Mouse (Mus musculus) lung, postnatal 0 days (tissue): ENCODE data around the gene 2610528A11Rik. TPM values are rescaled to one million over a fixed set of nuclear protein-coding genes. Genes with fewer than 3 reads are reported as not detected.
A peak's percentile ranks its signal among the peaks of the same experiment; 100 is the strongest.

Experiments used
- ATAC-seq: fragments of 200-750 bp; cut with Nextera tagmentation; 2 replicates; pipeline ENCODE4 v1.8.0; 2017; ENCODE audit warnings: moderate library complexity
- DNase-seq: peaks from one replicate; pipeline ENCODE4 v3.0.0-alpha.2; 2016; ENCODE audit warnings: low spot score
- H3K27ac ChIP-seq: fragments of 300-500 bp; sonication (generic); 2 replicates; pipeline ENCODE4 v1.5.1; 2014; ENCODE audit warnings: antibody characterized with exemption, mild to moderate bottlenecking, low read length, mixed read lengths
- H3K27me3 ChIP-seq: fragments of 300-500 bp; sonication (generic); replicated peaks from 2 replicates; pipeline ENCODE4 v1.6.1; 2014; ENCODE audit warnings: low read length, mixed read lengths; ENCODE audit not compliant: insufficient read depth
- H3K36me3 ChIP-seq: fragments of 300-500 bp; sonication (generic); 2 replicates; pipeline ENCODE4 v1.6.1; 2014; ENCODE audit warnings: low read length, mixed read lengths; ENCODE audit not compliant: insufficient read depth
- H3K4me1 ChIP-seq: fragments of 300-500 bp; sonication (generic); 2 replicates; pipeline ENCODE4 v1.6.1; 2014; ENCODE audit warnings: antibody characterized with exemption, low read depth, low read length, mixed read lengths; ENCODE audit not compliant: insufficient read depth
- H3K4me2 ChIP-seq: fragments of 300-500 bp; sonication (generic); replicated peaks from 2 replicates; pipeline ENCODE4 v1.6.1; 2014; ENCODE audit warnings: low read depth, mild to moderate bottlenecking, low read length, moderate library complexity, mixed read lengths
- H3K4me3 ChIP-seq: fragments of 300-500 bp; sonication (generic); 2 replicates; pipeline ENCODE4 v1.5.1; 2014; ENCODE audit warnings: low read depth, low read length
- H3K9ac ChIP-seq: fragments of 300-500 bp; sonication (generic); replicated peaks from 2 replicates; pipeline ENCODE4 v1.6.1; 2014; ENCODE audit warnings: low read depth, mild to moderate bottlenecking
- H3K9me3 ChIP-seq: fragments of 300-500 bp; sonication (generic); 2 replicates; pipeline ENCODE4 v1.6.1; 2016; ENCODE audit warnings: low read length, mixed read lengths
- CTCF ChIP-seq: IDR thresholded peaks from 2 replicates; pipeline ENCODE4 v1.5.1; 2016; ENCODE audit warnings: antibody characterized with exemption, mild to moderate bottlenecking
- EP300 ChIP-seq: IDR thresholded peaks from 2 replicates; pipeline ENCODE4 v1.6.1; 2016; ENCODE audit warnings: antibody characterized with exemption, mild to moderate bottlenecking, control low read depth
- WGBS: fragments of 180-500 bp; shearing (Covaris S2); extraction: QIAGEN DNeasy Blood & Tissue Kit; methylation state at CpG from one replicate; pipeline ENCODE4 v1.1.7; 2014; 5-methylcytosine and 5-hydroxymethylcytosine counted together
- polyA plus RNA-seq: library from polyadenylated mRNA; unstranded; fragments of >200 nt; fragmentation: Nextera tagmentation; extraction: Ambion mirVana; gene quantifications from 2 replicates; pipeline ENCODE4 v1.2.1, GENCODE M21; 2015

The 2610528A11Rik gene
- polyA plus RNA-seq, 1 experiment from 2014 or later = 0.27 TPM

GRCm38 (mm10) chr14:37068516-37068915, 45.3 kb downstream of the 2610528A11Rik start:
- no peak for ATAC-seq
- Histone ChIP-seq H3K27me3 (no peaks in the 10 kb centered on the region), H3K27ac (no peak overlapping the region), H3K9me3 (no peaks in the 10 kb centered on the region), H3K9ac (no peak overlapping the region), H3K4me3 (no peak overlapping the region), H3K36me3 (no peaks in the 10 kb centered on the region), H3K4me1 (no peaks in the 10 kb centered on the region), H3K4me2 (no peak overlapping the region)
- TF ChIP-seq EP300 = no peak
- TF ChIP-seq CTCF = no peak
- WGBS = 21% methylated on average over 9 of the region's 9 CpGs
- peak; percentile 39 for DNase-seq

- Histone ChIP-seq H3K27ac (no peak within 1 kb of the TSS), H3K27me3 (no peaks in the 10 kb centered on the region), H3K9ac (no peak within 1 kb of the TSS), H3K4me2 (no peak within 1 kb of the TSS), H3K9me3 (no peaks in the 10 kb centered on the region), H3K4me1 (no peaks in the 10 kb centered on the region), H3K36me3 (no peaks in the 10 kb centered on the region), H3K4me3 (no peak within 1 kb of the TSS)
- no peak for TF ChIP-seq CTCF
- TF ChIP-seq EP300 = no peak
- 75% methylated on average over 5 of the region's 5 CpGs for WGBS
- DNase-seq (no peak), ATAC-seq (no peak)
Observed at GRCm38 (mm10) chr14:37067629-37068028, 46.2 kb downstream of the 2610528A11Rik start, which contains the start of gene Lrit2. Gene Lrit2 (plus strand): TSS chr14:37067929.

GRCm38 (mm10) chr14:37066636-37067035, 47.2 kb downstream of the 2610528A11Rik start:
- DNase-seq (no peak), ATAC-seq (no peak)
- H3K4me2 ChIP-seq = no peak overlapping the region
- no peak overlapping the region for H3K4me3 ChIP-seq
- H3K9me3 ChIP-seq = no peaks in the 10 kb centered on the region
- 41% methylated on average over 2 of the region's 2 CpGs for WGBS
- no peak overlapping the region for H3K27ac ChIP-seq
- H3K36me3 ChIP-seq = no peaks in the 10 kb centered on the region
- TF ChIP-seq EP300 = no peak
- no peak for TF ChIP-seq CTCF
- no peaks in the 10 kb centered on the region for H3K27me3 ChIP-seq
- H3K4me1 ChIP-seq = no peaks in the 10 kb centered on the region
- no peak overlapping the region for H3K9ac ChIP-seq

GRCm38 (mm10) chr14:37064849-37065248, 49.0 kb downstream of the 2610528A11Rik start:
- Histone ChIP-seq H3K9ac (no peak overlapping the region), H3K27ac (no peak overlapping the region), H3K4me3 (no peak overlapping the region), H3K9me3 (no peaks in the 10 kb centered on the region), H3K4me2 (no peak overlapping the region), H3K27me3 (no peaks in the 10 kb centered on the region), H3K4me1 (no peaks in the 10 kb centered on the region), H3K36me3 (no peaks in the 10 kb centered on the region)
- no peak for TF ChIP-seq EP300
- no peak for TF ChIP-seq CTCF
- ATAC-seq = no peak
- WGBS = 39% methylated on average over 2 of the region's 2 CpGs
- no peak for DNase-seq

Other genes with a start within 250 kb of the 2610528A11Rik start
- gene Ccser2, start 145.2 kb downstream of the 2610528A11Rik start, polyA plus RNA-seq = 48.0 and 56.3 TPM in 2 replicates
- gene Rgr, start 65.1 kb downstream of the 2610528A11Rik start, polyA plus RNA-seq = not detected in 2 replicates
- not detected in 2 replicates for gene Lrit1, start 59.2 kb downstream of the 2610528A11Rik start, polyA plus RNA-seq
- not detected in 2 replicates for gene Lrit2, start 46.1 kb downstream of the 2610528A11Rik start, polyA plus RNA-seq
- 0.05 and 0.08 TPM in 2 replicates for gene Cdhr1, start 15.7 kb downstream of the 2610528A11Rik start, polyA plus RNA-seq
- gene Ghitm, start 21.2 kb upstream of the 2610528A11Rik start, polyA plus RNA-seq = 159 and 175 TPM in 2 replicates